Mouse (Mus musculus): Measurements from ENCODE around the gene Phf21a. TPM values are rescaled to one million over a fixed set of nuclear protein-coding genes. Genes with fewer than 3 reads are reported as not detected.
"Not testable (repeated sequence)": the region's sequence is repeated elsewhere in the genome, so short reads cannot be mapped to it uniquely, and the experiment has no call there.

Phf21a gene
- polyA plus RNA-seq, 1 experiment from 2014 or later = 12.7 TPM

- Histone ChIP-seq H3K27ac (ENCODE audit: low read depth, low read length) (peak overlapping the region; percentile 57), H3K36me3 (ENCODE audit: control insufficient read depth, insufficient read depth, low read length) (no peaks in the 10 kb centered on the region), H3K27me3 (replicated peaks; ENCODE audit: control insufficient read depth, insufficient read depth, low read length) (peaks cover 81% of the 10 kb centered on the region), H3K4me1 (replicated peaks; ENCODE audit: control insufficient read depth, insufficient read depth, low read length) (peaks cover 22% of the 10 kb centered on the region), H3K9ac (ENCODE audit: low read depth, low read length) (peak overlapping the region; percentile 6; the same call in 1 of the 2 replicates), H3K4me3 (ENCODE audit: low read depth, low read length) (peak overlapping the region; percentile 41), H3K9me3 (ENCODE audit: control insufficient read depth, low read length) (no peaks in the 10 kb centered on the region), H3K4me2 (peak overlapping the region; percentile 65)
- 7% methylated on average over 26 of the region's 26 CpGs for WGBS
- ATAC-seq (replicated peaks; ENCODE audit: low FRiP score) = no peak
- DNase-seq (ENCODE audit: low spot score) = peak; percentile 68
These were observed 299.7 kb downstream of the Phf21a start for GRCm38 (mm10) chr2:92392318-92393264.

GRCm38 (mm10) chr2:92395535-92395934 lies 302.6 kb downstream of the Phf21a start:
- 77% methylated on average over 3 of the region's 3 CpGs for WGBS
- Histone ChIP-seq H3K9ac (ENCODE audit: low read depth, low read length) (no peak overlapping the region), H3K4me1 (replicated peaks; ENCODE audit: control insufficient read depth, insufficient read depth, low read length) (peaks cover 5% of the 10 kb centered on the region), H3K4me2 (no peak overlapping the region), H3K9me3 (ENCODE audit: control insufficient read depth, low read length) (no peaks in the 10 kb centered on the region), H3K27ac (ENCODE audit: low read depth, low read length) (no peak overlapping the region), H3K36me3 (ENCODE audit: control insufficient read depth, insufficient read depth, low read length) (no peaks in the 10 kb centered on the region), H3K4me3 (ENCODE audit: low read depth, low read length) (no peak overlapping the region), H3K27me3 (replicated peaks; ENCODE audit: control insufficient read depth, insufficient read depth, low read length) (peaks cover 60% of the 10 kb centered on the region)
- ATAC-seq (replicated peaks; ENCODE audit: low FRiP score) (no peak), DNase-seq (ENCODE audit: low spot score) (no peak)

- Histone ChIP-seq H3K27ac (ENCODE audit: low read depth, low read length) (no peak overlapping the region), H3K4me3 (ENCODE audit: low read depth, low read length) (no peak overlapping the region), H3K27me3 (replicated peaks; ENCODE audit: control insufficient read depth, insufficient read depth, low read length) (peaks cover 48% of the 10 kb centered on the region), H3K9ac (ENCODE audit: low read depth, low read length) (no peak overlapping the region), H3K36me3 (ENCODE audit: control insufficient read depth, insufficient read depth, low read length) (no peaks in the 10 kb centered on the region), H3K9me3 (ENCODE audit: control insufficient read depth, low read length) (no peaks in the 10 kb centered on the region), H3K4me1 (replicated peaks; ENCODE audit: control insufficient read depth, insufficient read depth, low read length) (peaks cover 5% of the 10 kb centered on the region; the same call in 1 of the 2 replicates), H3K4me2 (no peak overlapping the region)
- WGBS = 90% methylated on average over 1 of the region's 1 CpGs
- DNase-seq (ENCODE audit: low spot score) (no peak), ATAC-seq (replicated peaks; ENCODE audit: low FRiP score) (no peak)
These were observed 304.5 kb downstream of the Phf21a start for GRCm38 (mm10) chr2:92397436-92397835.

DNA sequence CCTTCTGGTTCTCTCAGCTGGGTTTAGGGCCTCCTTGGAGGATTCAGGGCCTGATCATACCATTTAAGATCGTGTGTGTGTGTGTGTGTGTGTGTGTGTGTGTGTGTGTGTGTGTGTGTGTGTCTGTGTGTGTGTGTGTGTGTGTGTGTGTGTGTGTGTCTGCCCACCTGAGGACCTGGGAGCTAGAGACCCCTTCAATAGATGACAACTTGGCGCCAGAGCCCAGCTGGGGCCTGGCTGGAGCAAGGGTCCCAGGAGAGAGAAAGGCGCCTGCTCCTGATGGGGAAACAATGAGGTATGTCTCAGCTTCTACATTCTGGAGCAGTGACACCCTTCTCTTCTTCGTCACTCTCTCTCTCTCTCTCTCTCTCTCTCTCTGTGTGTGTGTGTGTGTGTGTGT lies 307.0 kb downstream of the Phf21a start:
- not testable (repeated sequence) for H3K36me3 ChIP-seq (ENCODE audit: control insufficient read depth, insufficient read depth, low read length); H3K9me3 ChIP-seq (ENCODE audit: control insufficient read depth, low read length); H3K9ac ChIP-seq (ENCODE audit: low read depth, low read length); ATAC-seq (replicated peaks; ENCODE audit: low FRiP score); DNase-seq (ENCODE audit: low spot score); H3K4me1 ChIP-seq (replicated peaks; ENCODE audit: control insufficient read depth, insufficient read depth, low read length); H3K4me3 ChIP-seq (ENCODE audit: low read depth, low read length); H3K27ac ChIP-seq (ENCODE audit: low read depth, low read length); H3K4me2 ChIP-seq
- peaks cover 24% of the 10 kb centered on the region for H3K27me3 ChIP-seq (replicated peaks; ENCODE audit: control insufficient read depth, insufficient read depth, low read length)
- 80% methylated on average over 4 of the region's 4 CpGs for WGBS

- DNase-seq (ENCODE audit: low spot score) = no peak
- H3K4me3 ChIP-seq (ENCODE audit: low read depth, low read length) = peak overlapping the region; percentile 55
- H3K36me3 ChIP-seq (ENCODE audit: control insufficient read depth, insufficient read depth, low read length) = peaks cover 6% of the 10 kb centered on the region; the same call in 1 of the 2 replicates
- peaks cover 20% of the 10 kb centered on the region for H3K27me3 ChIP-seq (replicated peaks; ENCODE audit: control insufficient read depth, insufficient read depth, low read length)
- ATAC-seq (replicated peaks; ENCODE audit: low FRiP score) = no peak
- H3K4me1 ChIP-seq (replicated peaks; ENCODE audit: control insufficient read depth, insufficient read depth, low read length) = no peaks in the 10 kb centered on the region
- whole genome bisulfite sequencing = 5% methylated on average over 22 of the region's 22 CpGs
- H3K9ac ChIP-seq (ENCODE audit: low read depth, low read length) = peak overlapping the region; percentile 31; the same call in 1 of the 2 replicates
- H3K9me3 ChIP-seq (ENCODE audit: control insufficient read depth, low read length) = no peaks in the 10 kb centered on the region
- no peak overlapping the region for H3K27ac ChIP-seq (ENCODE audit: low read depth, low read length)
- H3K4me2 ChIP-seq = peak overlapping the region; percentile 78
These were observed 307.8 kb downstream of the Phf21a start for GRCm38 (mm10) chr2:92400682-92401081.

- DNase-seq (ENCODE audit: low spot score) (no peak), ATAC-seq (replicated peaks; ENCODE audit: low FRiP score) (peak; percentile 53)
- H3K4me2 ChIP-seq = peak within 1 kb of the TSS; percentile 78
- peak within 1 kb of the TSS; percentile 31; the same call in 1 of the 2 replicates for H3K9ac ChIP-seq (ENCODE audit: low read depth, low read length)
- H3K27ac ChIP-seq (ENCODE audit: low read depth, low read length) = no peak within 1 kb of the TSS
- H3K27me3 ChIP-seq (replicated peaks; ENCODE audit: control insufficient read depth, insufficient read depth, low read length) = peaks cover 17% of the 10 kb centered on the region
- H3K4me1 ChIP-seq (replicated peaks; ENCODE audit: control insufficient read depth, insufficient read depth, low read length) = no peaks in the 10 kb centered on the region
- peak within 1 kb of the TSS; percentile 55 for H3K4me3 ChIP-seq (ENCODE audit: low read depth, low read length)
- WGBS = 3% methylated on average over 52 of the region's 59 CpGs
- peaks cover 6% of the 10 kb centered on the region; the same call in 1 of the 2 replicates for H3K36me3 ChIP-seq (ENCODE audit: control insufficient read depth, insufficient read depth, low read length)
- H3K9me3 ChIP-seq (ENCODE audit: control insufficient read depth, low read length) = no peaks in the 10 kb centered on the region
These were observed 308.2 kb downstream of the Phf21a start, which contains the start of gene Mapk8ip1 for GRCm38 (mm10) chr2:92401091-92401561. Gene Mapk8ip1 (minus strand): TSS chr2:92401263.

DNA sequence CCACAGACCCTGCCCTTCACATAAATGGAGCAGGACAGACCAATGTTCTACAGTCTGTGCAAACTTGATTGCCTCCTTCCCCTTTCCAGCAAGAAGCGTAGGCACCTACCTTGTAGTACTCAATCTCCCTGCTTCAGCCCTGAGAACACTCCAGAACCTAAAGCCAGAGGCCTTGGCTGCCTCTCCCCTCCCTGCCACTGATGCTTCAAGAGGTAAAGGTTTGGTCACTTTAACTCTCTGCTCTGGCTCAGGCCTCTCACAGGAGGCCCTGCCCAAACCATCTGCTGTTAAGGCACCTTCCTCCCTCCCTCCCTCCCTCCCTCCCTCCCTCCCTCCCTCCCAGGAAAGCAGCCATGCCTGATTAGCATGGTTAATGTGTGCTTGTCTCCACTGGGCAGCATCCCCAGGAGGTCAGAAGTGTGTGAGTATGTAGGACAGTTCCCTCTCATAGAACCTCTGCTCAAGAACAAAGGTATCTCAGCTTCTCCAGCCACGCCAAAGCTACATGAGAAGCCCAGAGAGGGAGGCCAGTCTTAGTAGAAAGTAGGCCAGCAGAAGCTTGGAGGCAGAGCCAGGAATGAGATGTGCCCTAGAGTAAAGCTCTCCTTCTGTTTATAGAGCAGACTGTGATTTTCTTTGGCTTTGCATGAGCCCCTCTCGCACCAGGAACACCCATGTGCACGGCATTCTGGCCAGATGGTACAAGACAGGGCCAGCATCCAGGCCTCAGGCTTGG lies 309.8 kb downstream of the Phf21a start:
- 79% methylated on average over 4 of the region's 4 CpGs for WGBS
- no peak for ATAC-seq (replicated peaks; ENCODE audit: low FRiP score)

DNA sequence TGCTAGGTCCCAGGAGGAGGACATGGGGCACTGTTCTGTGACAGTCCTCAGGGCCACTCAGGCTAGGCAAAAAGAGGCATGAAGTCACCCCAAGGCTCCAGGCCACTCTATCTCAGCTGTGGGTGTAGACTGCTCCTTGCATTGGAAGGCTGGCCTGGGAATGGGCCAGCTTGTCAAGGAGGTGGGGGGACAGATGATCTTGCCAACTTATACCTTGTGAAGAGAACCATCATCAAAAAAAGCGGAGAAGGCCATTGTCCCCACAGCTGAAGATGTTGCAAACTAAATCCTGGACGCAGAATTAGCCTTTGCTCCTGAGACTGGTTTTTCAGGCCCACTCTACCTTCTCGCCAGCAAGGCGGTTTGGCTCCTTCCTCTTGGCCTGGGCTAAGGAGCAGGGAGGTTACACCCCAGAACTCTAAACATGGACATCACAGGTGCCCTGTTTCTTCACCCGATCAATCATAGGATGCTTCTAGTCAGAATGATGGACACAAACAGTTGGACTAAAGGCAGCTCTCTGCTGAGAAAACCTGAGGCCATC lies 310.9 kb downstream of the Phf21a start:
- H3K9ac ChIP-seq (ENCODE audit: low read depth, low read length) = no peak overlapping the region
- H3K27me3 ChIP-seq (replicated peaks; ENCODE audit: control insufficient read depth, insufficient read depth, low read length) = peaks cover 14% of the 10 kb centered on the region
- WGBS = 93% methylated on average over 5 of the region's 5 CpGs
- peaks cover 20% of the 10 kb centered on the region; the same call in 1 of the 2 replicates for H3K36me3 ChIP-seq (ENCODE audit: control insufficient read depth, insufficient read depth, low read length)
- no peak overlapping the region for H3K4me3 ChIP-seq (ENCODE audit: low read depth, low read length)
- no peaks in the 10 kb centered on the region for H3K9me3 ChIP-seq (ENCODE audit: control insufficient read depth, low read length)
- H3K4me1 ChIP-seq (replicated peaks; ENCODE audit: control insufficient read depth, insufficient read depth, low read length) = no peaks in the 10 kb centered on the region
- no peak overlapping the region for H3K27ac ChIP-seq (ENCODE audit: low read depth, low read length)
- DNase-seq (ENCODE audit: low spot score) (no peak), ATAC-seq (replicated peaks; ENCODE audit: low FRiP score) (no peak)
- no peak overlapping the region for H3K4me2 ChIP-seq

More for the DNA sequence above, 309.8 kb downstream of the Phf21a start:
- H3K27me3 ChIP-seq (replicated peaks; ENCODE audit: control insufficient read depth, insufficient read depth, low read length) = peaks cover 14% of the 10 kb centered on the region
- no peak overlapping the region for H3K9ac ChIP-seq (ENCODE audit: low read depth, low read length)
- no peaks in the 10 kb centered on the region for H3K4me1 ChIP-seq (replicated peaks; ENCODE audit: control insufficient read depth, insufficient read depth, low read length)
- no peak for DNase-seq (ENCODE audit: low spot score)
- no peak overlapping the region for H3K4me3 ChIP-seq (ENCODE audit: low read depth, low read length)
- no peak overlapping the region for H3K27ac ChIP-seq (ENCODE audit: low read depth, low read length)
- no peaks in the 10 kb centered on the region for H3K9me3 ChIP-seq (ENCODE audit: control insufficient read depth, low read length)
- no peak overlapping the region for H3K4me2 ChIP-seq
- H3K36me3 ChIP-seq (ENCODE audit: control insufficient read depth, insufficient read depth, low read length) = peaks cover 10% of the 10 kb centered on the region; the same call in 1 of the 2 replicates
